Mouse (Mus musculus) testis, adult 2 months (tissue): ENCODE results near the gene Samd13.

Source experiments
- CTCF ChIP-seq: fragments of 200-500 bp; IDR thresholded peaks from 2 replicates; pipeline ENCODE4 v1.5.1; 2012; ENCODE audit warnings: low read depth, mild to moderate bottlenecking, inconsistent platforms, low read length, moderate library complexity; ENCODE audit not compliant: control insufficient read depth, insufficient read depth, insufficient replicate concordance
- POLR2A ChIP-seq: fragments of 200-500 bp; IDR thresholded peaks from 2 replicates; pipeline ENCODE4 v1.6.1; 2012; ENCODE audit warnings: low read depth, mild to moderate bottlenecking, inconsistent platforms, low read length, moderate library complexity; ENCODE audit not compliant: control insufficient read depth

GRCm38 (mm10) chr3:146711559-146711958, 26.2 kb upstream of the Samd13 start:
- TF ChIP-seq CTCF (no peak), POLR2A (no peak)
